Mouse (Mus musculus): ENCODE data around the gene Sned1. TPM values are rescaled to one million over a fixed set of nuclear protein-coding genes. Genes with fewer than 3 reads are reported as not detected.
A peak's percentile ranks its signal among the peaks of the same experiment; 100 is the strongest.
"Not testable (repeated sequence)": the region's sequence is repeated elsewhere in the genome, so short reads cannot be mapped to it uniquely, and the experiment has no call there.

Gene Sned1
- total RNA-seq (2021): 10 to 100 TPM; 27.0 to 28.8 TPM
- long read RNA-seq, experiment 1, full-length matches to known transcripts: 1 of 3 reads
- long read RNA-seq, experiment 1, partial matches to known transcripts: 1 of 3 reads
- long read RNA-seq, experiment 1, other reads (novel, unspliced or antisense): 1 of 3 reads
- long read RNA-seq, experiment 2, full-length matches to known transcripts: 2 of 12 reads
- long read RNA-seq, experiment 2, partial matches to known transcripts: 2 of 12 reads
- long read RNA-seq, experiment 2, other reads (novel, unspliced or antisense): 8 of 12 reads

DNA sequence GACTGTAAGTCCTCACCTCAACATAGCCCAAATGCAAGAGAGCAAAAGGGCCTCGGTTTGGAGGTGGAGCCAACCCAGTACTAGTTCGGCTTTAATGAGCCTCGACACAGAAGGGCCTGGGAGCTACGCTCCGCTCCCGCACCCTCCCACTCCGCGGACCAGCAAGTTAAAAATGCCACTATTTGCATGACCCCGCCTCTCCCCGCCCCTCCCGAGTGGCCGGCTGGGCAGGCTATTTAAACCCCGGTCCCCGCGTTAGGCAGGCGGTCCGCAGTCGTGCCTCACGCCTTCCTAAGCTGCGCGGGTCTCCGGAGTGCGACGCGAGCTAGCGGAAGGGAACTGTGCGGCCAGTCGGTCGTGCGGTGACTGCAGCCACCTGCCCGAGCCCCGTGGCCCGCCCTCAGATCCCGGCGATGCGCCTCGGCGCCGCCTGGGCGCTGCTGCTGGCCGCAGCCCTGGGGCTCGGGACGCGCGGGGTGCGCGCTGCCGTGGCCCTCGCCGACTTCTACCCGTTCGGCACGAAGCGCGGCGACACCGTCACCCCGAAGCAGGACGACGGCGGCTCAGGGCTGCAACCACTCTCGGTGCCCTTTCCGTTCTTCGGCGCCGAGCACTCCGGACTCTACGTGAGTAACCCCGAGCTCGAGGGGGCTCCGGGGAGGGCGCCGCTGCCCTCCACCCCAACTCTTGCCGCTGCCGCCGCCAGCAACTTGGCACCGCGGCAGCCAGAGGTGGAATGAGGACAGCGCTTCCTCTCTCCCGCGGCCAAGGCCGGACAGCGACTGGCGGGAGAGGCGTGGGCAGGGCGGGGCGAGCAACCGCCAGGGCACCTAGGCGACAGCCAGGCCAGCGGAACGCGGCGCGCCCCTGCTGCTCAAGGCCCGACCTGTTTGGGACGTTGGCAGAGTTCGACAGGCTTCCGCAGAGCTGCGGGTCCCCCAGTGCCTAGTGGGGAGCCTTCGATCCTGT, at the start of gene Sned1:
Gene Sned1, plus strand, starts transcription at position 266 of the 969 bp plus-strand sequence.
- DNase-seq (ENCODE audit: low spot score in 2 of 2): peak; percentile 73 to 90

DNA sequence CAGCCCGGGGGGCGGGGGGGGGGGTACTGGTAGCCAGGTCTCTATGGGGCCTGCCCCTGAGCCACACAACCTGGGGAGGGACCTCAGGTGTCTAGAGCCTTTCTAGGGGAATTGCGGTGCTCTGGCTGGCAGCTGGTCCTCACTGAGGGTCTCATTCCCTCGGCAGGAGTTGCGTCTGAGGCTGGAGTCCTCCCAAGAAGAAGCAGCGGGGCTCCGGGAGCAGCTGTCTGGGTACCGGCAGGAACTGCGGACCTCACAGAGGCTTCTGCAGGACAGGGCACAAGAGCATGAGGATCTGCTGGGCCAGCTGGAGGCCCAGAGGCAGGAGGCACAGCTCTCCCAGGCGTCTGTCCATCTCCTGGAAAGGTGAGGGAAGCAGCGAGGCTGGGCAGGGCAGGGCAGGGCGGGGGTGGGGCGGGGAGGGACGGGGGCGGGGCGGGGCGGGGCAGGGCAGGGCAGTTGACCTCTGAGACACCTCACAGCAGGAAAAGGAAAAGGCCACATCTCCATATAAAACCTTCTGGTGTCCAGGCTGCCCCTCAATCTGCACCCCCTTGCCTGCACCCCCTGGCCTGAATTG, 44.8 kb upstream of the Sned1 start:
- DNase-seq (ENCODE audit: low spot score in 2 of 2): no peak

GRCm38 (mm10) chr1:93194961-93195360, 40.7 kb upstream of the Sned1 start:
- DNase-seq (ENCODE audit: low spot score in 2 of 2): no peak

GRCm38 (mm10) chr1:93197454-93197853, 38.2 kb upstream of the Sned1 start:
- DNase-seq (ENCODE audit: low spot score in 2 of 2): not testable (repeated sequence)

DNA sequence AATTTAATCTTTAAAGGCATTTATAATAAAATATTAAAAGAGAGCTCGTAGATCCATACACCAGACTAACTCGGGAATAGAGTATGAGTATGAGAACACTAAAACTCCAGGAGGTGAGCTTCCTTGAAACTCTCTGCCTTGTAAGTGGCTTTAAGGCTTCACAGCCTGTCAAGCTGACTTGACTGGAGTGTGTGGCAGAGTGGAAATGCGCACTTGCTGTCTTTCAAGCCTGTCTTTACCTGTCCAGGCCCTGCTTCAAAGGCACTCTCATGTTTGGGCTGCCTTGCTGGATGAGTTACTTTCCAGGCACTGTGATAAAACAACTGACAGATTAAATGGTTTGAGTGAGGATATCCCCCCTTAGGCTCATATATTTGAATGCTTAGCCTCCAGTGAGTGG, 37.7 kb upstream of the Sned1 start:
- no peak for DNase-seq (ENCODE audit: low spot score in 2 of 2)

DNA sequence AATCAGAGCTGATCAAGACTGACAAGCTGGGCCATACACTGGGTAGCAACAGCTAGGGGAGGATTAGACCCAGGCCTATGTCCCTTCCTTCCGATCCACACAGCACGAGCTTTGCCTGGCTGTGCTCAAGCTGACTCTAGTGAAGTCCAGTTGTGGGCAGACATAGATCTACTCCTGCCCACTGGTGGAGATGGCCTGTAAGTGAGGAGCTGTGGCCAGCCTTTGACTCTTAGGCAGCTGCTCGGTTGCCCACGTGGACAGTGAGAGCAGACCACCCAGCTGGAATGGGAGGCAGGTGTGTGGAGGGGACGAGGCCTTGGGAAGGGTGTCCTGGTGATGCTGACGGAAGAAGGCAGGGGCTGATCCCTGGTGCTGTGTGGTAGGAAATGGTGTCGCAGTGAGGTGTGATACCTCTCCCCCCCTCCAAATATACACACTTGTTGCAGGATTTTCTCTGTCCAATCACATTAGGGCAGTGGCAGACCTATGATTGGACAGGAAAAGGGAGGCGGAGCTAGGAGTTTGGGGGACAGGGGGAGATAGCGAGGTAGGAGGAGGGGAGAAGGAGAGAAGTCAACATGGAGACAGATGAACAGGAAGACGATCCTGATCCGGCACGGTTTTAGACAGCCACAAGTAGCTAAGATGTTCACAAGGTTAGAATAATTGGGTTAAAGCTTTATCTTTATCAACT, 29.2 kb upstream of the Sned1 start:
- no peak for DNase-seq (ENCODE audit: low spot score in 2 of 2)

GRCm38 (mm10) chr1:93207536-93208064, 28.0 kb upstream of the Sned1 start:
- no peak for DNase-seq (ENCODE audit: low spot score in 2 of 2)

- peak in 1 of 2 experiments; percentile 10 for DNase-seq (ENCODE audit: low spot score in 2 of 2)
These were observed 25.4 kb upstream of the Sned1 start for GRCm38 (mm10) chr1:93210213-93210641.

DNA sequence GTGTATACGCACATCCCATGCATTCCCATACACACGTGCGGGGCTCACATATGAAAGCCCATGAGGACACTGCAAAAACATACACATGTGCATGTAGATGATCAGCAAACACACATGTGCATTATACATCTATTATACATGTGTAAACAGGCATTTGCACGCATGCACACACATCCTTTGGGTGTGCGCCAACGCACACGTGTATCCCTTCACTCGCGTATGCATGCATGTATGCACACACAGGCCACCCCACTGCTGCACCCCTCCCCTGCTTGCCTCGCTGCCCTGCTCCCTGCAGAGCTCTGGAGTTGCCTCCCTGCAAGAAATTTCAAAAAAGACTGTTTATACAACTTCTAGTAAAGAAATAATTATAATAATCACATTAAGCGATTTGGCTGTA, 24.6 kb upstream of the Sned1 start:
- no peak for DNase-seq (ENCODE audit: low spot score in 2 of 2)

DNA sequence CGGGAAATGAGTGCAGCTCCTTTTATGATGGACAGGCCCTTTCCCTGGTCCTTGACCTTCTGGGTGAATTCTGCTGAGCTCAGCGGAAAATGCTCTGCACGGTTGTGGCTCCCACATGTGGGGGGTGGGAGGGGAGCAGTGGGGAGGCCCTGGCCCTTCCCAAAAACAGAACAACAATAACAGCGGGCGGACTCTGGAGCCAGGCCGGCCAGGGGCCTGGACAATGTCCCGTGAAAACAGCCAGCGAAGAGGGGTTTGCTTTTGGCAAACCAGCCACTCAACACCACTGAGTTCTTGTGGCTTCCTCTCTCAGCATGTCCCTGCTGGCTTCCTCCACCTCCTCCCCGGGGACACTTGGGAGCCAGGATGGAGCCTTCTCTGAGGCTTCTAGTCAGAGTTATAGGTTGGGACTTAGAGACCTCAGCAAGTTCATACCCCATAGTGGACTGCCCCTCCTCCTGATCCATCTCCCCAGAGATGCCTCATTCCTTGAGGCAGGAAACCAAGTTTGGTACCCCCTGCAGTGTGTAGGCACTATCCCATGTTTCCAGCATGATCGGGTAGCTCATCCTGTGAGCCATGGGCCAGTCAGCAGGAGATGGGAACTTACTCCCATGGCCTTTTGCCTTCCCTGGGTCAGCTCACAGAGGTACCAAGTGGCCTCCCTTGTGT, 24.0 kb upstream of the Sned1 start:
- DNase-seq (ENCODE audit: low spot score in 2 of 2): peak in 1 of 2 experiments; percentile 28

DNA sequence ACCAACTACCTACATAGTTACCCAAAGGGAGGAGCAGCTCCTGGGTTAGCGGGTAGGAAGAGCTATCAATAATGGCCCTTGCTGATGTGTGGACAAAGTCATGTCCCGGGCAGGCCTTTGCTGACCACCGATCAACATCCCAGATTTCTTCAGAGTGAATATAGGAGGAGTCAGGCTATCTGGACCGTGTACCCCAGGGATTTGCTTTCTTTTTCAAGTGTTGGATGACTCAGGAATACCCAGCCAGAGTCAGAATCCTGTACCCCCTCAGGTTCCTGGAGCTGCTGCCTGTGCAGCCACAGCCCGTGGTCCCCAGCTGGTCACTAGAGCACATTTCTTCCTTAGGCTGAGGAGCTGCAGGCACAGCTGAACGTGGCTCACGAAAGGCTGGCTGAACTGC, 23.2 kb upstream of the Sned1 start:
- DNase-seq (ENCODE audit: low spot score in 2 of 2): no peak

GRCm38 (mm10) chr1:93214612-93215011, 21.0 kb upstream of the Sned1 start:
- no peak for DNase-seq (ENCODE audit: low spot score in 2 of 2)

GRCm38 (mm10) chr1:93216839-93217497, 18.7 kb upstream of the Sned1 start:
- DNase-seq (ENCODE audit: low spot score in 2 of 2): no peak

DNA sequence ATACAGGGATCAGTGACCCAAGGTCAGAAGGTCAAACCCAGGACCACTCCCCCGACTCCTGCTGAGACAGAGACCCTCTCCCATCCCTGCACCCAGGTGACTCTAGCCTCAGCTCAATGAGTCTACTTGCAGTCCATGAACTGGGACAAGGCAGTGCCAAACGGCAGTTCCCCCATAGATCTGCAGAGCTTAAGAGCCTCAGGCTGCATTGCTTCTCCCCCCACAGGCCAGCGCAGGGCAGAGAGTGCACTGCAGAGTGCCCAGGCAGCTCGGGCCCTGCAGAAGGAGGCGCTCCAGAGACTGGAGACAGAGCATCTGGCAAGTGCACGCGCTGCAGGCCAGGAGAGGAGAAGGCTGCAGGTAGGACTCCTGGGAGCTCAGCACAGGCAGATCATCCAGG, 18.1 kb upstream of the Sned1 start:
- DNase-seq (ENCODE audit: low spot score in 2 of 2): no peak

DNA sequence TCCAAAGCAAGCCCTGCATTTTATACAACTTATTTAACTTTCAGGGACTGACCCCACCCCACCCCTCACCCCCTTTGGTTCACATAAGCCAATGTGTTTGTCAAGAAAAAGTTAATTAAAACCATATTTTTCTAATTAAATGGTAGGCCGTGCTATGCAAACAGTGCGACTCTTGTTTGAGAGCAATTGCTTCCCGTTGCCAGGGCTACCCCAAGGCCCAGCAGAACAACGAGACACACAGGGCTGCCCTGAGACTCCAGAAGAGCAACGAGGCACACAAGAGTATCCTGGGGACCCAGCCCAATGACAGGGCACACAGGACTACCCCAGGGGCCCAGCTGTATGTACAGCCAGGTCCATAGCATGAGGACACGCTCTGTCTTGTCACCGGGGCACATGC, 14.9 kb upstream of the Sned1 start:
- no peak for DNase-seq (ENCODE audit: low spot score in 2 of 2)

GRCm38 (mm10) chr1:93223972-93224371, 11.7 kb upstream of the Sned1 start:
- DNase-seq (ENCODE audit: low spot score in 2 of 2): no peak

DNA sequence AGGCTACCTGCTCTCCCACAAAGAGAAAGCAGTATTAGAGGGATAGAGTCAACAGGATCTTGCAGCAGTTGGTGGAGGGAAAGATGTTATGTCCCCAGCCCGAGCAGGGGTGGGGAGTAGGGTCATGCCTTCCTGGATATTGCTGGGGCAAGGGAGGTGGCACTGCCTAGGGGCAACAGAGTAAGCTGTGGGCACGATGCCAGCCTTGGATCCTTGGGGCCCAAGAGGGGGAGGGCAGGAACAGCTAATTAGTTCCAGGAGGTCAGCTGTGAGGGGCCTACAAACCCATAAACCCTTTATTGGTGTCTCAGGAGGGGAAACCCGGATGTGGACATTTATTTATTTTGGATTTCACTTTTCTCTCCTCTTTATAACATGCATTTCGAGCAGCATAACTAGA, 10.4 kb upstream of the Sned1 start:
- no peak for DNase-seq (ENCODE audit: low spot score in 2 of 2)

DNA sequence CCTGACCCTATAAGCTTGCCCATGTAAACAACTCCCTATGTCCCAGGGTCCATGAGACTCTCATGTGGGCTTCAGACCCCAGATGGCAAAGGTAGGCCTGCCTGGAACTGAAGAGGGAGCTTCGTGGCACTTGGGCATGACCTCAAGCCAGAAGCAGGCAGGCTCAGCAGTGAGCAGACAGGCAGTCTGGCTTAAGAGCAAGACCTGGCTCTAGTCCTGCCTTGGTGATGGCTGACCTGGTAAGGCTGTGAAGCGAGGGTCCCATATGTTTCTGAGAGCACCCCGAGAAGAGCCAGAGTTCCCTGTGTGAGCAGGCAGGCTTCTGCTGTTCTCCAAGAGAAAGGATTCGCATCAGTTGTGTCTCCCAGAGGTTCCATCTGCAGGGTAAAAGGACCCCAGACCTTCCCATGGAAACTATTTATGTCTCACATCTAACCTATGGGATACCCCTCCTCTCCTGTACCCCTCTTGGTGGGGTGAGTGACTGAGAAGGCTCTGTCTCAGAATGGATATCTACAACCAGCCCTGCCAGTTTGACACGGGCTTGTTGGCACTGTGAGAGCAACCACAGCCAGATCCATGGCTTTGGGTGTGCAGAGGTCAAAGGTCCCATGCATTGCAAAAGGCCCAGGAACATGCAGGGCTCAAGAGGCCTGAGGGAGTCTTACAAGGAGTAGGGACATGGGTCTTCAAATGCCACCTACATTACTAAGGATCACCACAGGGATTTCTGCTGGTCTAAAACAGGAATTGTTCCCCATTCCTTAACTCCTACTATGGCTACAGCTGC, 9.7 kb upstream of the Sned1 start:
- DNase-seq (ENCODE audit: low spot score in 2 of 2): no peak

Measured in adrenal gland, postnatal 4 days (tissue).